Mouse (Mus musculus) myocyte (in vitro differentiated cells): ENCODE results near the gene 4930503B20Rik. TPM values are rescaled to one million over a fixed set of nuclear protein-coding genes. Genes with fewer than 3 reads are reported as not detected.

ENCODE experiments used
- H3K27me3 ChIP-seq: one replicate; pipeline ENCODE4 v1.6.1; 2011; ENCODE audit not compliant: control insufficient read depth, insufficient read depth, insufficient read length
- H3K36me3 ChIP-seq: one replicate; pipeline ENCODE4 v1.6.1; 2011; ENCODE audit not compliant: control insufficient read depth, insufficient read depth
- H3K4me2 ChIP-seq: one replicate; pipeline ENCODE4 v1.6.1; 2011; ENCODE audit warnings: low read depth, control low read depth
- H3K4me3 ChIP-seq: one replicate; pipeline ENCODE4 v1.5.1; 2011; ENCODE audit warnings: mild to moderate bottlenecking, control low read depth, moderate library complexity
- H3K79me2 ChIP-seq: one replicate; pipeline ENCODE4 v1.6.1; 2011; ENCODE audit not compliant: control insufficient read depth, insufficient read depth
- H3ac ChIP-seq: one replicate; pipeline ENCODE4 v1.6.1; 2011; ENCODE audit not compliant: control insufficient read depth, insufficient read length
- CEBPB ChIP-seq: IDR thresholded peaks from 2 replicates; pipeline ENCODE4 v1.6.1; 2011; ENCODE audit warnings: mild to moderate bottlenecking, moderate library complexity; ENCODE audit not compliant: poor library complexity, insufficient read depth, severe bottlenecking
- E2F4 ChIP-seq: IDR thresholded peaks from one replicate; pipeline ENCODE4 v1.6.1; 2011; ENCODE audit warnings: mild to moderate bottlenecking, control low read depth, moderate library complexity; ENCODE audit not compliant: insufficient read depth
- MAX ChIP-seq: IDR thresholded peaks from one replicate; pipeline ENCODE4 v1.6.1; 2011; ENCODE audit warnings: low read depth, mild to moderate bottlenecking, control low read depth
- MYOD1 ChIP-seq, 3 experiments: IDR thresholded peaks; one replicate each; pipeline ENCODE4 v1.6.1; 2011; ENCODE audit warnings: control low read depth in 2 of 3, low read depth in 2 of 3, mild to moderate bottlenecking in 2 of 3, moderate library complexity in 1 of 3; ENCODE audit not compliant: insufficient read length in 2 of 3, control insufficient read depth in 1 of 3
- MYOG ChIP-seq, 3 experiments: IDR thresholded peaks; one replicate each; pipeline ENCODE4 v1.6.1; 2011; ENCODE audit warnings: control low read depth in 2 of 3, low read depth in 2 of 3, mild to moderate bottlenecking in 2 of 3; ENCODE audit not compliant: insufficient read length in 2 of 3, control insufficient read depth in 1 of 3, insufficient read depth in 1 of 3
- POLR2A ChIP-seq: IDR thresholded peaks from one replicate; pipeline ENCODE4 v1.6.1; 2011; ENCODE audit warnings: low read depth, mild to moderate bottlenecking, control low read depth, moderate library complexity; ENCODE audit not compliant: insufficient read length
- POLR2AphosphoS2 ChIP-seq: IDR thresholded peaks from one replicate; pipeline ENCODE4 v1.6.1; 2011; ENCODE audit warnings: low read depth, control low read depth; ENCODE audit not compliant: insufficient read length
- REST ChIP-seq: IDR thresholded peaks from one replicate; pipeline ENCODE4 v1.6.1; 2011; ENCODE audit warnings: mild to moderate bottlenecking, control low read depth, moderate library complexity; ENCODE audit not compliant: insufficient read depth, insufficient read length
- SRF ChIP-seq: IDR thresholded peaks from one replicate; pipeline ENCODE4 v1.6.1; 2011; ENCODE audit warnings: low read depth; ENCODE audit not compliant: control insufficient read depth, insufficient read length
- TCF12 ChIP-seq: IDR thresholded peaks from one replicate; pipeline ENCODE4 v1.6.1; 2011; ENCODE audit warnings: mild to moderate bottlenecking, control low read depth; ENCODE audit not compliant: poor library complexity, insufficient read depth, severe bottlenecking
- TCF3 ChIP-seq: IDR thresholded peaks from one replicate; pipeline ENCODE4 v1.6.1; 2011; ENCODE audit warnings: low read depth, control low read depth; ENCODE audit not compliant: insufficient read length
- USF1 ChIP-seq: IDR thresholded peaks from one replicate; pipeline ENCODE4 v1.6.1; 2011; ENCODE audit warnings: low read depth, mild to moderate bottlenecking, control low read depth, moderate library complexity
- polyA plus RNA-seq: library from polyadenylated mRNA; unstranded; fragments of >200 nt; fragmentation: generic; extraction: Trizol; gene quantifications from one replicate; pipeline ENCODE4 v1.2.1, GENCODE M21; 2012; ENCODE audit warnings: missing spikeins

Gene 4930503B20Rik
- polyA plus RNA-seq, 1 experiment, result not detected

GRCm38 (mm10) chr3:146620555-146621249 lies 30.4 kb downstream of the 4930503B20Rik start:
- Histone ChIP-seq H3K4me2 (no peak overlapping the region), H3K79me2 (no peaks in the 10 kb centered on the region), H3K36me3 (no peaks in the 10 kb centered on the region)

GRCm38 (mm10) chr3:146620101-146620500 lies 31.0 kb downstream of the 4930503B20Rik start:
- Histone ChIP-seq H3K36me3 (no peaks in the 10 kb centered on the region), H3K79me2 (no peaks in the 10 kb centered on the region), H3K4me2 (no peak overlapping the region), H3K27me3 (no peaks in the 10 kb centered on the region), H3ac (no peak overlapping the region), H3K4me3 (no peak overlapping the region)
- no peak for TF ChIP-seq POLR2A
- TF ChIP-seq TCF3, result no peak
- TF ChIP-seq E2F4, result no peak
- no peak for TF ChIP-seq REST
- TF ChIP-seq MYOD1 (IDR thresholded peaks at IDR 0.05; ENCODE audit: control insufficient read depth in 1 of 3, insufficient read length in 2 of 3, low read depth in 2 of 3), result no peak
- no peak for TF ChIP-seq MAX
- TF ChIP-seq SRF, result no peak
- TF ChIP-seq POLR2AphosphoS2, result no peak
- TF ChIP-seq MYOG (IDR thresholded peaks at IDR 0.05; ENCODE audit: control insufficient read depth in 1 of 3, insufficient read depth in 1 of 3, insufficient read length in 2 of 3, low read depth in 2 of 3), result no peak
- no peak for TF ChIP-seq USF1
- TF ChIP-seq CEBPB, result no peak
- no peak for TF ChIP-seq TCF12

More at GRCm38 (mm10) chr3:146620555-146621249, 30.4 kb downstream of the 4930503B20Rik start:
- TF ChIP-seq POLR2A (no peak), E2F4 (no peak), TCF3 (no peak), USF1 (no peak)
- Histone ChIP-seq H3ac (no peak overlapping the region), H3K4me3 (no peak overlapping the region), H3K27me3 (no peaks in the 10 kb centered on the region)

- no peaks in the 10 kb centered on the region for H3K36me3 ChIP-seq
- no peak overlapping the region for H3K4me2 ChIP-seq
- no peak overlapping the region for H3K4me3 ChIP-seq
- H3K27me3 ChIP-seq, result no peaks in the 10 kb centered on the region
- no peaks in the 10 kb centered on the region for H3K79me2 ChIP-seq
- no peak overlapping the region for H3ac ChIP-seq
- TF ChIP-seq MYOD1 (IDR thresholded peaks at IDR 0.05; ENCODE audit: control insufficient read depth in 1 of 3, insufficient read length in 2 of 3, low read depth in 2 of 3) (no peak), REST (no peak), CEBPB (no peak), E2F4 (no peak), SRF (no peak), TCF12 (no peak), TCF3 (no peak), POLR2AphosphoS2 (no peak), MAX (no peak), MYOG (IDR thresholded peaks at IDR 0.05; ENCODE audit: control insufficient read depth in 1 of 3, insufficient read depth in 1 of 3, insufficient read length in 2 of 3, low read depth in 2 of 3) (no peak), POLR2A (no peak), USF1 (no peak)
Measured at GRCm38 (mm10) chr3:146618357-146618756, 32.8 kb downstream of the 4930503B20Rik start.

GRCm38 (mm10) chr3:146617946-146618345 lies 33.2 kb downstream of the 4930503B20Rik start:
- H3K27me3 ChIP-seq, result no peaks in the 10 kb centered on the region
- TF ChIP-seq USF1 (no peak), REST (no peak), MAX (no peak), E2F4 (no peak), POLR2A (no peak), MYOD1 (IDR thresholded peaks at IDR 0.05; ENCODE audit: control insufficient read depth in 1 of 3, insufficient read length in 2 of 3, low read depth in 2 of 3) (no peak), MYOG (IDR thresholded peaks at IDR 0.05; ENCODE audit: control insufficient read depth in 1 of 3, insufficient read depth in 1 of 3, insufficient read length in 2 of 3, low read depth in 2 of 3) (no peak), TCF12 (no peak), CEBPB (no peak)
- H3K4me2 ChIP-seq, result no peak overlapping the region
- H3K36me3 ChIP-seq, result no peaks in the 10 kb centered on the region
- H3K79me2 ChIP-seq, result no peaks in the 10 kb centered on the region
- no peak overlapping the region for H3ac ChIP-seq
- H3K4me3 ChIP-seq, result no peak overlapping the region
